Mouse (Mus musculus): ENCODE results near the gene Rad9a. TPM values are rescaled to one million over a fixed set of nuclear protein-coding genes. Genes with fewer than 3 reads are reported as not detected.

Rad9a gene
- total RNA-seq, 1 experiment from 2014 or later = 10.1 TPM

GRCm38 (mm10) chr19:4146366-4147021 lies 55.0 kb downstream of the Rad9a start:
- no peak for DNase-seq

- no peak for DNase-seq
Measured at GRCm38 (mm10) chr19:4145936-4146335, 55.5 kb downstream of the Rad9a start.

Small RNA genes within 50 kb of the gene (microRNA-seq; reads per million reads assigned to microRNA genes)
- gene Gm26115 = 0 reads per million in 2 experiments

Other genes starting within 250 kb of the Rad9a start
- 0.48 and 1.3 TPM in 2 replicates for gene Aldh3b3, start 243.0 kb downstream of the Rad9a start, total RNA-seq (2021)
- 10.0 and 11.6 TPM in 2 replicates for gene Aldh3b2, start 229.3 kb downstream of the Rad9a start, total RNA-seq (2021)
- 18.5 and 27.6 TPM in 2 replicates for gene Acy3, start 215.1 kb downstream of the Rad9a start, total RNA-seq (2021)
- not detected in 2 replicates for gene Tbx10, start 208.9 kb downstream of the Rad9a start, total RNA-seq (2021)
- gene Nudt8, start 201.1 kb downstream of the Rad9a start, total RNA-seq (2021) = 18.7 and 24.8 TPM in 2 replicates
- 1.3 and 1.7 TPM in 2 replicates for gene Gm49405, start 201.0 kb downstream of the Rad9a start, total RNA-seq (2021)
- gene Doc2g, start 198.3 kb downstream of the Rad9a start, total RNA-seq (2021) = 0.76 and 2.4 TPM in 2 replicates
- gene Ndufv1, start 188.9 kb downstream of the Rad9a start, total RNA-seq (2021) = 244 and 297 TPM in 2 replicates
- gene Gstp1, start 163.7 kb downstream of the Rad9a start, total RNA-seq (2021) = 383 and 392 TPM in 2 replicates
- gene Gstp2, start 155.6 kb downstream of the Rad9a start, total RNA-seq (2021) = 58.6 and 65.7 TPM in 2 replicates
- gene Gstp3, start 142.1 kb downstream of the Rad9a start, total RNA-seq (2021) = 0.76 and 5.2 TPM in 2 replicates
- not detected in 2 replicates for gene Cabp2, start 120.1 kb downstream of the Rad9a start, total RNA-seq (2021)
- 84.7 and 88.0 TPM in 2 replicates for gene Cdk2ap2, start 104.5 kb downstream of the Rad9a start, total RNA-seq (2021)
- gene Pitpnm1, start 101.7 kb downstream of the Rad9a start, total RNA-seq (2021) = 54.8 and 73.7 TPM in 2 replicates
- gene Aip, start 75.8 kb downstream of the Rad9a start, total RNA-seq (2021) = 108 and 117 TPM in 2 replicates
- 0.12 TPM in 1 of 2 replicates, not detected in the other for gene Gpr152, start 61.9 kb downstream of the Rad9a start, total RNA-seq (2021)
- 0.94 and 1.3 TPM in 2 replicates for gene Cabp4, start 57.6 kb downstream of the Rad9a start, total RNA-seq (2021)
- gene Coro1b, start 53.0 kb downstream of the Rad9a start, total RNA-seq (2021) = 179 and 226 TPM in 2 replicates
- gene Ptprcap, start 48.1 kb downstream of the Rad9a start, total RNA-seq (2021) = 3.9 and 6.0 TPM in 2 replicates
- 48.8 and 52.6 TPM in 2 replicates for gene Rps6kb2, start 38.3 kb downstream of the Rad9a start, total RNA-seq (2021)
- gene Carns1, start 26.2 kb downstream of the Rad9a start, total RNA-seq (2021) = 2.6 and 4.1 TPM in 2 replicates
- gene Tbc1d10c, start 10.4 kb downstream of the Rad9a start, total RNA-seq (2021) = 1.0 TPM in 1 of 2 replicates, not detected in the other
- 373 and 392 TPM in 2 replicates for gene Ppp1ca, start 9.6 kb downstream of the Rad9a start, total RNA-seq (2021)
- gene Clcf1, start 12.6 kb upstream of the Rad9a start, total RNA-seq (2021) = 11.0 and 14.5 TPM in 2 replicates
- gene AC109138.7, start 12.7 kb upstream of the Rad9a start, total RNA-seq (2021) = not detected in 2 replicates
- gene Pold4, start 30.2 kb upstream of the Rad9a start, total RNA-seq (2021) = 56.8 and 60.4 TPM in 2 replicates
- 35.6 and 52.3 TPM in 2 replicates for gene Ssh3, start 67.5 kb upstream of the Rad9a start, total RNA-seq (2021)
- gene Ankrd13d, start 81.5 kb upstream of the Rad9a start, total RNA-seq (2021) = 4.3 and 4.9 TPM in 2 replicates
- 45.8 and 59.4 TPM in 2 replicates for gene Grk2, start 104.6 kb upstream of the Rad9a start, total RNA-seq (2021)
- 116 and 131 TPM in 2 replicates for gene Kdm2a, start 196.6 kb upstream of the Rad9a start, total RNA-seq (2021)
- 26.8 and 30.4 TPM in 2 replicates for gene Rhod, start 237.8 kb upstream of the Rad9a start, total RNA-seq (2021)